Mouse (Mus musculus) Patski (cell line): Measurements from ENCODE around the gene Uckl1. TPM values are rescaled to one million over a fixed set of nuclear protein-coding genes. Genes with fewer than 3 reads are reported as not detected.

ENCODE experiments used
- ATAC-seq: fragments of 100-300 bp; one replicate; pipeline ENCODE4 v1.8.0; 2021
- CTCF ChIA-PET: fragments of 350-600 bp; sonication (Branson Sonifier 250); formaldehyde crosslinking; loops from one replicate; lab custom pipeline; 2022; ENCODE audit warnings: inconsistent platforms; lab: Charles Lee
- POLR2A ChIA-PET: fragments of 350-600 bp; sonication (Branson Sonifier 250); formaldehyde crosslinking; loops from one replicate; lab custom pipeline; 2022; ENCODE audit warnings: antibody characterized with exemption, inconsistent platforms; lab: Charles Lee
- DNase-seq: peaks from one replicate; pipeline ENCODE4 v3.0.0-alpha.2; 2011; ENCODE audit warnings: low read depth, low spot score
- H3K27me3 ChIP-seq: fragments of 371-371 bp; one replicate; pipeline ENCODE4 v1.5.1; 2021
- CTCF ChIP-seq: fragments of 100-300 bp; IDR thresholded peaks from one replicate; pipeline ENCODE4 v1.5.1; 2021
- in situ Hi-C: fragments of 300-500 bp; cut with MboI; formaldehyde crosslinking; loops from 3 replicates; pipeline ENCODE4 v1.11.1; 2018; ENCODE audit warnings: low pct_unique_long_range_greater_than_20kb, mixed read lengths
- polyA plus RNA-seq: library from polyadenylated mRNA; unstranded; gene quantifications from one replicate; pipeline ENCODE4 v1.2.3, GENCODE M21; 2021

The Uckl1 gene
- polyA plus RNA-seq, 1 experiment from 2014 or later = 116 TPM

DNA sequence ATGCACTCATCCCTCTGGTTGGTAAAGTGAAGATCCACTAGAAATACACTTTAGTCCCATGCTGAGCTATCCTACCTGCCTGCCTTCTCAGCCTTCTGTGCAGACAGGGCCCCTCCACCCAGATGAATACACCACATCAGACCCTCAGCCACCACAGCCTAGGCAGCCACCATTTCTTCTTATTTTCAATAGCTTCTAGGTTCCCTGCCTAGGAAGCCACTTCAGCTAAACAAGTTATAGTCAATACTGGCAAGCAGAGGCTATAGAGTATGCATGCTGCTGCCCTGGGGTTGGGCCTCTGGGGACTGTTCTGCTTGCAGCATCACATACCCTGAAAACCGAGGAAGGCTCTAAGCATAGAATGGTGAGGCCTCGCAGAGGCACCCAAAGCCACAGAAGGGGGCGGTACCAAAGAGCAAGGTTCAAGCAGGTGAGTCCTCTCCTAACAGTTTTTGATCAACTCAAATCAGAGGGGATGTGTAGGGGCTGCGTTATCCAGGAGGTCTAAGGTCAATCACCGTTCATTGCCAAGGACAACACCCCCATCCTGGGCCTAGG lies 6.9 kb upstream of the Uckl1 start, which contains the start of gene Prpf6:
Gene Prpf6, plus strand, starts transcription at position 341 of the 558 bp plus-strand sequence.
- CTCF ChIA-PET = interaction anchor here (0.8 to 1.4 kb wide), 2 partner anchors 10 to 69 kb away, joined by 4 to 5 read pairs; no protein-coding TSS in a partner anchor
- no peaks in the 10 kb centered on the region for H3K27me3 ChIP-seq

GRCm38 (mm10) chr2:181590471-181590870 lies 5.8 kb upstream of the Uckl1 start:
- DNase-seq (no peak), ATAC-seq (no peak)
- no peak for TF ChIP-seq CTCF
- in situ Hi-C loops = loop anchor here (25.0 kb wide), 1 partner anchor 1378 kb away; no protein-coding TSS in a partner anchor
- POLR2A ChIA-PET = interaction anchor here (0.8 kb wide), 1 partner anchor 10 kb away, joined by 4 read pairs; no protein-coding TSS in a partner anchor
- CTCF ChIA-PET = interaction anchor here (0.7 to 0.8 kb wide), 2 partner anchors 9 to 71 kb away, joined by 3 to 4 read pairs; partner anchors contain the start of gene Dnajc5
- no peaks in the 10 kb centered on the region for H3K27me3 ChIP-seq

More for the DNA sequence above, 6.9 kb upstream of the Uckl1 start, which contains the start of gene Prpf6:
- DNase-seq = no peak
- no peak for TF ChIP-seq CTCF
- ATAC-seq = no peak
- in situ Hi-C loops = loop anchor here (25.0 kb wide), 1 partner anchor 1379 kb away; no protein-coding TSS in a partner anchor
- POLR2A ChIA-PET = interaction anchor here (1.0 to 1.1 kb wide), 2 partner anchors 8 to 9 kb away, joined by 3 to 4 read pairs; no protein-coding TSS in a partner anchor

- no peaks in the 10 kb centered on the region for H3K27me3 ChIP-seq
- no peak for ATAC-seq
- ChIA-PET CTCF (interaction anchor here (0.7 kb wide), 1 partner anchor 70 kb away, joined by 3 read pairs; the partner anchor contains the start of gene Dnajc5), POLR2A (no interaction called here)
- in situ Hi-C loops = loop anchor here (25.0 kb wide), 1 partner anchor 1377 kb away; no protein-coding TSS in a partner anchor
- no peak for TF ChIP-seq CTCF
- DNase-seq = no peak
Measured at GRCm38 (mm10) chr2:181589732-181590105, 5.0 kb upstream of the Uckl1 start.

GRCm38 (mm10) chr2:181589011-181589731 lies 4.5 kb upstream of the Uckl1 start:
- ChIA-PET POLR2A (no interaction called here), CTCF (no interaction called here)
- no peak for ATAC-seq
- TF ChIP-seq CTCF = no peak
- DNase-seq = no peak
- in situ Hi-C loops = loop anchor here (25.0 kb wide), 1 partner anchor 1377 kb away; no protein-coding TSS in a partner anchor
- H3K27me3 ChIP-seq = no peaks in the 10 kb centered on the region

GRCm38 (mm10) chr2:181588229-181588780 lies 3.6 kb upstream of the Uckl1 start:
- TF ChIP-seq CTCF = no peak
- CTCF ChIA-PET = no interaction called here
- no peaks in the 10 kb centered on the region for H3K27me3 ChIP-seq
- POLR2A ChIA-PET = no interaction called here
- in situ Hi-C loops = loop anchor here (25.0 kb wide), 1 partner anchor 1376 kb away; no protein-coding TSS in a partner anchor
- DNase-seq (no peak), ATAC-seq (no peak)

- TF ChIP-seq CTCF = no peak
- no peaks in the 10 kb centered on the region for H3K27me3 ChIP-seq
- ChIA-PET CTCF (no interaction called here), POLR2A (no interaction called here)
- no peak for DNase-seq
- in situ Hi-C loops = loop anchor here (25.0 kb wide), 1 partner anchor 1375 kb away; no protein-coding TSS in a partner anchor
- no peak for ATAC-seq
Measured at GRCm38 (mm10) chr2:181587796-181588195, 3.1 kb upstream of the Uckl1 start.

DNA sequence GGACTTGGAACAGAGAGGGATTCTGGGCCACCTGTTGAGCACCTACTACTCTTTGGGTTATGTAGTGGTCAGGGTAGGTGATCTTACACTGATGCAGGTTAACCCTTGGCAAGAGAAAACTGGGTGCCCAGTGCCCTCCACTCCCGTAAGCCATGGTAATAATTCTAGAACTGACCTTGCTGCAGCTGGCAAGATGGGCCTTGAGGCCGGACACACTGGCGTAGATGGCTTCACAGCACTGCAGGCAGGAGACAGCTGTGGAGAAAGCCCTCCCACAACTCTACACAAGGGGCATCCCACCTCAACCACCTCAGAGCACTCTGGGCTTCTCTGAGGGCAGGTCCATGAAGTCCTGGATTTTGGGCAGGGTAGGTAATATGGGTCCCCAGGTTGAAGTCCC lies 1.4 kb upstream of the Uckl1 start:
- no peaks in the 10 kb centered on the region for H3K27me3 ChIP-seq
- ATAC-seq (no peak), DNase-seq (no peak)
- TF ChIP-seq CTCF = no peak
- ChIA-PET POLR2A (no interaction called here), CTCF (no interaction called here)
- in situ Hi-C loops = loop anchor here (25.0 kb wide), 1 partner anchor 1374 kb away; no protein-coding TSS in a partner anchor

DNA sequence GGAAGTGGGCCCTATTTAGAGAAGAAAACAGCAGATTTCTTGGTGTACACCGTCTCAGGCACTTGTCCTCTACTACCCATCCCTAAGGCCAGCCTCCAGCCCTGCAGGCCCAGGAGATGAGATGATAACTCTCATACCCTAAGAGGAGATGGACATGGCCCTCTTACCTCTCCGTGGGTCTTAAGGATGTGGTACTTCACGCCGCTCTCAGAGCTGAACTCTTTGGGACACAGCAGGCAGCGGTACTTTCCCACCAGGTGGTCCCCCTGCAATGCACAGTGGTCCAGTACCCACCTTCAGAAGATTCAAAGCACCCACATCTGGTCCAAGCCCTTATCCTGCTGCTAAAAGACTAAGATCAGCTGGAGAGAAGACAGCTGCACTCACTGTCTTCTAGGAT lies 814 bp upstream of the Uckl1 start:
- DNase-seq (no peak), ATAC-seq (no peak)
- POLR2A ChIA-PET = no interaction called here
- no peaks in the 10 kb centered on the region for H3K27me3 ChIP-seq
- in situ Hi-C loops = loop anchor here (25.0 kb wide), 1 partner anchor 1373 kb away; no protein-coding TSS in a partner anchor
- CTCF ChIA-PET = interaction anchor here (2.7 kb wide), 1 partner anchor 9 kb away, joined by 7 read pairs; no protein-coding TSS in a partner anchor
- no peak for TF ChIP-seq CTCF

GRCm38 (mm10) chr2:181583460-181584257 lies 1.0 kb downstream of the Uckl1 start:
- ChIA-PET POLR2A (interaction anchor here (0.7 to 1.1 kb wide), 2 partner anchors 8 to 13 kb away, joined by 3 to 4 read pairs; partner anchors contain the start of gene Prpf6), CTCF (interaction anchor here (2.7 kb wide), 1 partner anchor 11 kb away, joined by 7 read pairs; no protein-coding TSS in a partner anchor)
- no peak for DNase-seq
- no peaks in the 10 kb centered on the region for H3K27me3 ChIP-seq
- no peak for TF ChIP-seq CTCF
- in situ Hi-C loops = loop anchor here (25.0 kb wide), 1 partner anchor 1371 kb away; no protein-coding TSS in a partner anchor
- ATAC-seq = no peak
